Mouse (Mus musculus): ENCODE results near the gene Cnot4. TPM values are rescaled to one million over a fixed set of nuclear protein-coding genes. Genes with fewer than 3 reads are reported as not detected.

Gene Cnot4
- polyA plus RNA-seq, 1 experiment from 2014 or later, result 34.9 TPM

DNA sequence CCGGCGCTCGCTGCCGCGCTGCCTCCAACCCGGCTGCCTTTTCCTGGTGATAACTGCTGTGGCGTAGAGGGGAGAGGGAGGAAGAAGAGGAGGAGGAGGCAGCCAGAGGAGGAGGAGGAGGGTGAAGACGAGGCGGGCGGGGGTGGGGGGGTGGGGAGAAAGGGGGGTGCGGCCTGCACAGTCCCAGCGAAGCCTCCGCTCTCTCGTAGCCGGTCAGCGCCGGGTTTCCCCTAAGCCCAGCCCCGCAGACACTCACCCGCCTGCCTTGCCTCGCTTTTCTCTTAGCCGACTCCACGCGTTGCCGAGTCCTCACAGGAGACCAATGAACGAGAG, 312 bp downstream of the Cnot4 start:
- peak; percentile 91 for ATAC-seq (ENCODE audit: low FRiP score)
- WGBS, result under 1% methylated on average over 18 of the region's 25 CpGs
- H3K27ac ChIP-seq, result peak overlapping the region; percentile 89

DNA sequence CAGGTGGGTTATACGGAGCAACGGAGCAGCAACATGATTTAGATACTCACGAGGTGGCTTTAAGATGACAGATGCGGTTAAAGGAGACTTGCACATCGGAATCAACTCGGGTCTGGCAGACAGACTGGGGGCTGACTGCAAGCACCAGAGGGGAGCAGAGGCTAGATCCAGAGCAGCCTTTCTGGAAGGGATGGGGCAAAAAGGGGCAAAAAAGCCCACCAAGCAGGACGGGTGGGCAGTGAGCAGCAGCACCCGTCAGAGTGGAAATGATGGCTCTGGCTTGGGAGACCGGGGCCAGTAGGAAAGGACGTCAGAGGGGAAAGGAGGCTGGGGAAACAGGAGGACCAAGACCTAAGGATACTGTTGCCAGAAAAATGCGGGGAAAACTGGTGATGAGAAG, 718 bp downstream of the Cnot4 start:
- no peak for ATAC-seq (ENCODE audit: low FRiP score)
- H3K4me2 ChIP-seq, result peak overlapping the region; percentile 85

More for the DNA sequence above, 312 bp downstream of the Cnot4 start:
- Histone ChIP-seq H3K9me3 (no peaks in the 10 kb centered on the region), H3K9ac (peak overlapping the region; percentile 82), H3K36me3 (replicated peaks) (no peaks in the 10 kb centered on the region), H3K27me3 (no peaks in the 10 kb centered on the region), H3K4me2 (peak overlapping the region; percentile 85), H3K4me3 (replicated peaks) (peak overlapping the region; percentile 70), H3K4me1 (peaks cover 15% of the 10 kb centered on the region)

DNA sequence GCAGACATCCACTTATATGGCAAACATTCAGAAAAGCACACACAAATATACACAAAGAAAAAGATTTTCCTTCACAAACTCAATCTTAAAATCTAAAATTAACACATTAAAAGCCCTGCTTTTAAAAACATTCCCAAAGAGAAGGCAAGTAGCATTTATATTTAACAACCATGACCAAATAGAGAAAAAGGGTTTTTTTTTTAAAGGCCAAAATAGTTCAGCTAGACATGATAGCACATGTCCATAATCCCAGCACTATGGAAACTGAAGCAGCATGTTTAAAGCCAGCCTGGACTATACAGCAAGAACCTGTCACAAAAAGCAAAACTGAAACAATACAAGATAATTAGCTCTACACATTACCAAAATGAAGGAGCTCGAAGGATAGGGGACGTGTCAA, 11.0 kb downstream of the Cnot4 start:
- H3K9ac ChIP-seq, result no peak overlapping the region
- ATAC-seq (ENCODE audit: low FRiP score), result no peak
- H3K4me1 ChIP-seq, result no peaks in the 10 kb centered on the region
- peaks cover 3% of the 10 kb centered on the region; the same call in 1 of the 2 replicates for H3K36me3 ChIP-seq (replicated peaks)
- H3K9me3 ChIP-seq, result no peaks in the 10 kb centered on the region
- WGBS, result 83% methylated on average over 2 of the region's 2 CpGs
- no peak overlapping the region for H3K4me2 ChIP-seq
- H3K27me3 ChIP-seq, result no peaks in the 10 kb centered on the region
- no peak overlapping the region for H3K4me3 ChIP-seq (replicated peaks)
- no peak overlapping the region for H3K27ac ChIP-seq

More for the DNA sequence above, 718 bp downstream of the Cnot4 start:
- Histone ChIP-seq H3K27me3 (no peaks in the 10 kb centered on the region), H3K36me3 (replicated peaks) (no peaks in the 10 kb centered on the region), H3K4me3 (replicated peaks) (peak overlapping the region; percentile 70), H3K9me3 (no peaks in the 10 kb centered on the region), H3K9ac (peak overlapping the region; percentile 82), H3K27ac (peak overlapping the region; percentile 89), H3K4me1 (peaks cover 15% of the 10 kb centered on the region)
- under 1% methylated on average over 11 of the region's 11 CpGs for WGBS

GRCm38 (mm10) chr6:35121925-35122324, 11.6 kb downstream of the Cnot4 start:
- ATAC-seq (ENCODE audit: low FRiP score), result no peak
- H3K9ac ChIP-seq, result no peak overlapping the region
- no peak overlapping the region for H3K4me3 ChIP-seq (replicated peaks)
- 95% methylated on average over 3 of the region's 3 CpGs for WGBS
- peaks cover 3% of the 10 kb centered on the region; the same call in 1 of the 2 replicates for H3K36me3 ChIP-seq (replicated peaks)
- H3K27me3 ChIP-seq, result no peaks in the 10 kb centered on the region
- H3K4me2 ChIP-seq, result no peak overlapping the region
- H3K4me1 ChIP-seq, result no peaks in the 10 kb centered on the region
- no peak overlapping the region for H3K27ac ChIP-seq
- H3K9me3 ChIP-seq, result no peaks in the 10 kb centered on the region

GRCm38 (mm10) chr6:35102457-35102856, 31.1 kb downstream of the Cnot4 start:
- H3K27me3 ChIP-seq, result no peaks in the 10 kb centered on the region
- H3K9ac ChIP-seq, result no peak overlapping the region
- H3K4me1 ChIP-seq, result no peaks in the 10 kb centered on the region
- no peak for ATAC-seq (ENCODE audit: low FRiP score)
- no peak overlapping the region for H3K27ac ChIP-seq
- H3K4me3 ChIP-seq (replicated peaks), result no peak overlapping the region
- peaks cover 3% of the 10 kb centered on the region for H3K36me3 ChIP-seq (replicated peaks)
- H3K9me3 ChIP-seq, result no peaks in the 10 kb centered on the region
- H3K4me2 ChIP-seq, result no peak overlapping the region
- WGBS, result 98% methylated on average over 1 of the region's 1 CpGs

DNA sequence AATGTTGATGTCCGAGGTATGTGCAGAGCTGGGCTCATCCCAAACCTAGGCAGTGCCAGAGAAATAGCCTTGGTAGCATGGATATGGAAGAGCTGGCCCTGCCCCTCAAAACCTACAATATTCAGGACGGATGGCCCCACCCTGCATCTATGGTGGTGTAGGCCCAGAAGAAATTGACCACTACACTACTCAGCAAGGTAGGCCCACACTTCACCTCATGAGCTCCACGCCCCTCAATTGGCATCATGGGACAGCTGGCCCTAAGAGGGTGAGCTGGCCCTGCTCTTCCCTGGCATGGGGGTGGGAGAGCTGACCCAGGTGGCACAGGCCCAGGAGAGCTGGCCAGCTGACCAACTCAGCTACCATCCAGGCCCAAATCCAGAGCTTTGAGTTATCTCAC, 48.6 kb downstream of the Cnot4 start:
- no peak overlapping the region for H3K4me2 ChIP-seq
- ATAC-seq (ENCODE audit: low FRiP score), result no peak
- 93% methylated on average over 3 of the region's 3 CpGs for WGBS
- H3K27ac ChIP-seq, result no peak overlapping the region
- no peak overlapping the region for H3K4me3 ChIP-seq (replicated peaks)
- H3K36me3 ChIP-seq (replicated peaks), result no peaks in the 10 kb centered on the region; the same call in 1 of the 2 replicates
- H3K27me3 ChIP-seq, result no peaks in the 10 kb centered on the region
- H3K9me3 ChIP-seq, result no peaks in the 10 kb centered on the region
- H3K4me1 ChIP-seq, result no peaks in the 10 kb centered on the region
- no peak overlapping the region for H3K9ac ChIP-seq

DNA sequence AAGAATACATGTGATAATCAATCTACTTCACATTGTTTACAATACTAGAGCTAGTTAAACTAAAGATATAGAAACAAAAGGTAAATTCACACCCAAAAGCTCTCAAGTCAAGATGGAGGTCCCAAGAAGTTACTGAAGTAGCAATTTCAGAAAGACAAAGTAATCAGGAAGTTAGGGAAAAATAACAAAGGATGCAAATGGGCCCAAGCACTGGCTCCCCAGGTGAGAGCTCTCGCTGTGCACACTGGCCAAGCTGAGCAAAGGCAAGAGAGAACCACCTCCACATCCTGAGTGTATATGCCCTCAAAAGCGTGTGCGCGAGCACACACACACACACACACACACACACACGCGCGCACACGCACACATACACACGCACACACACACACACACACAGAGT, 58.4 kb downstream of the Cnot4 start:
- Histone ChIP-seq H3K4me1 (no peaks in the 10 kb centered on the region), H3K9me3 (no peaks in the 10 kb centered on the region), H3K27ac (no peak overlapping the region), H3K4me3 (replicated peaks) (no peak overlapping the region), H3K9ac (no peak overlapping the region), H3K4me2 (no peak overlapping the region), H3K36me3 (replicated peaks) (peaks cover 38% of the 10 kb centered on the region), H3K27me3 (no peaks in the 10 kb centered on the region)
- 93% methylated on average over 9 of the region's 9 CpGs for WGBS
- ATAC-seq (ENCODE audit: low FRiP score), result no peak

- H3K4me1 ChIP-seq, result no peaks in the 10 kb centered on the region
- H3K36me3 ChIP-seq (replicated peaks), result peaks cover 27% of the 10 kb centered on the region
- H3K27ac ChIP-seq, result no peak overlapping the region
- H3K9ac ChIP-seq, result no peak overlapping the region
- H3K27me3 ChIP-seq, result no peaks in the 10 kb centered on the region
- WGBS, result 82% methylated on average over 3 of the region's 3 CpGs
- H3K4me2 ChIP-seq, result no peak overlapping the region
- no peaks in the 10 kb centered on the region for H3K9me3 ChIP-seq
- no peak for ATAC-seq (ENCODE audit: low FRiP score)
- H3K4me3 ChIP-seq (replicated peaks), result no peak overlapping the region
Observed at GRCm38 (mm10) chr6:35071261-35071660, 62.3 kb downstream of the Cnot4 start.

- Histone ChIP-seq H3K4me3 (replicated peaks) (no peak overlapping the region), H3K36me3 (replicated peaks) (peaks cover 9% of the 10 kb centered on the region; the same call in 1 of the 2 replicates), H3K27ac (no peak overlapping the region), H3K27me3 (no peaks in the 10 kb centered on the region), H3K9ac (no peak overlapping the region), H3K4me2 (no peak overlapping the region), H3K9me3 (no peaks in the 10 kb centered on the region), H3K4me1 (no peaks in the 10 kb centered on the region)
- no peak for ATAC-seq (ENCODE audit: low FRiP score)
- 20% methylated on average over 1 of the region's 1 CpGs for WGBS
Observed at GRCm38 (mm10) chr6:35062446-35062845, 71.1 kb downstream of the Cnot4 start.

- 85% methylated on average over 1 of the region's 1 CpGs for WGBS
Observed at GRCm38 (mm10) chr6:35043127-35043526, 90.4 kb downstream of the Cnot4 start.

DNA sequence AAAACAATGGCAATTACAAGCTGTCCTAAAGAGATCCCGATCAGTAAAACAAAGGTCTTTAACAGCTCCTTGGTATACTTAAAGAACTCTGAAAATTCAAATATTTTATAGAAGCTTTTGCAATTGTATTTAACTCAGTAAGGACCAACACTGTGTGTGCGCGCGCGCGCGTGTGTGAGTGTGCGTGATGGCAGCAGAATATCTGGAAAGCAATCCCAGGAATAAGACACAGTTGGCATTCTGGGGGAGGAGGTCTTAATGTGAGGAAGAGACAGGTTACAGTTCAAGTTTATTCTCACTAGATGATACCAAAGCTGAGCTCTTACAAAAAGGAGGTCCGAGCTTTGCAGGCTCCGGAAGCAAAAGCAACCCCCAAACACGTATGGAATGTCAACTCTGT, 100.2 kb downstream of the Cnot4 start:
- H3K4me3 ChIP-seq (replicated peaks), result no peak overlapping the region
- H3K9me3 ChIP-seq, result no peaks in the 10 kb centered on the region
- no peak for ATAC-seq (ENCODE audit: low FRiP score)
- H3K4me1 ChIP-seq, result no peaks in the 10 kb centered on the region
- H3K36me3 ChIP-seq (replicated peaks), result no peaks in the 10 kb centered on the region
- no peak overlapping the region for H3K9ac ChIP-seq
- no peak overlapping the region for H3K27ac ChIP-seq
- no peaks in the 10 kb centered on the region for H3K27me3 ChIP-seq
- H3K4me2 ChIP-seq, result no peak overlapping the region
- WGBS, result 96% methylated on average over 11 of the region's 11 CpGs

More at GRCm38 (mm10) chr6:35043127-35043526, 90.4 kb downstream of the Cnot4 start:
- Histone ChIP-seq H3K9me3 (no peaks in the 10 kb centered on the region), H3K27ac (no peak overlapping the region), H3K4me3 (replicated peaks) (no peak overlapping the region), H3K4me1 (no peaks in the 10 kb centered on the region), H3K4me2 (no peak overlapping the region), H3K27me3 (no peaks in the 10 kb centered on the region), H3K9ac (no peak overlapping the region), H3K36me3 (replicated peaks) (no peaks in the 10 kb centered on the region; the same call in 1 of the 2 replicates)
- no peak for ATAC-seq (ENCODE audit: low FRiP score)

DNA sequence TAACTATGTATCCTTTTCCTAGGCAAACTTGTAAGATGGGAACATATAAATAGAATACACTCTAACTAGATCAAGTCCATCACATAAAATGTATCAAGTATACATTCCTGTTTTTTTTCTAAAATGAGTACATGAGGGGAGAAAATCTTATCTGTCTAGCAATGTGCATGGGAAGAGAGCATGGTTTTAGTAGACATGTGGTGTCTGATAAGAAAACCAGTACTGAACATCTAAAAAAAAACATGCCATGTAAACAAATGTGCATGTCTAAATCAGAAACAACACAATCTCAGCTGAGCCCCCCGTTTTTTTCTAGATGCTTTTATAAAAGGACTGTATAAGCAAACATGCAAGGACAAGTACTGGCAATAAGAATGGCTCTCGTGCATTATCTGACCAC, 100.8 kb downstream of the Cnot4 start:
- Histone ChIP-seq H3K36me3 (replicated peaks) (no peaks in the 10 kb centered on the region), H3K27me3 (no peaks in the 10 kb centered on the region), H3K9me3 (no peaks in the 10 kb centered on the region), H3K9ac (no peak overlapping the region), H3K27ac (no peak overlapping the region), H3K4me2 (no peak overlapping the region), H3K4me3 (replicated peaks) (no peak overlapping the region), H3K4me1 (0 out of 2 replicates have a peak, but pooled peaks cover under 1% of the 10 kb centered on the region)
- 94% methylated on average over 2 of the region's 2 CpGs for WGBS
- ATAC-seq (ENCODE audit: low FRiP score), result no peak

DNA sequence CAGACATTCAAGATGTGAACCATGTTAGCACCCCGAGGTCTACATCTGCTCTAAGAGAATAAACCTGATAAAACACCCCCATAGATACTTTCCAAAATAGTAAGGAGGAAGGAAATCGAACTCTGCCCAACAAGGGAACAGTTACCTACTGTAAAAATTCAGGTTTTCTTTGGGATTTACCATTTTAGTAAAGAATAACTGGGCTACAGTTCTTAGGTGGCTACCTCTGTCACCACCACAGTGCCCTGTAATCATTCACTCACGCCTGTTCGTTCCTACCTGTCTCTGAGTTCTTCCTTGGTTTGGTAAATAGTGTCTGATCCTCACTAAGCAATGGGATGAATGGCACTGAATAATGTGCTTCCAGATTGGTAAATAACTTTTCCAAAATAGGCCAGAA, 102.7 kb downstream of the Cnot4 start:
- Histone ChIP-seq H3K9me3 (no peaks in the 10 kb centered on the region), H3K27ac (no peak overlapping the region), H3K4me2 (no peak overlapping the region), H3K4me1 (0 out of 2 replicates have a peak, but pooled peaks cover 7% of the 10 kb centered on the region), H3K9ac (no peak overlapping the region), H3K36me3 (replicated peaks) (no peaks in the 10 kb centered on the region), H3K27me3 (no peaks in the 10 kb centered on the region), H3K4me3 (replicated peaks) (no peak overlapping the region)
- 93% methylated on average over 4 of the region's 4 CpGs for WGBS
- ATAC-seq (ENCODE audit: low FRiP score), result no peak
